Mouse (Mus musculus) CD4-positive, CD25-positive, alpha-beta regulatory T cell, adult 4 months (primary cell): ENCODE data around the gene Gm28051. TPM values are rescaled to one million over a fixed set of nuclear protein-coding genes. Genes with fewer than 3 reads are reported as not detected.

ENCODE experiments used
- ATAC-seq: one replicate; pipeline ENCODE4 v1.8.0; 2017
- polyA plus RNA-seq, 2 experiments: library from polyadenylated mRNA; unstranded; fragments of 100-300 nt; shearing (Covaris generic); gene quantifications; one replicate each; pipeline ENCODE4 v1.2.1; 2017

Gene Gm28051
- polyA plus RNA-seq, 2 experiments from 2014 or later: not detected

DNA sequence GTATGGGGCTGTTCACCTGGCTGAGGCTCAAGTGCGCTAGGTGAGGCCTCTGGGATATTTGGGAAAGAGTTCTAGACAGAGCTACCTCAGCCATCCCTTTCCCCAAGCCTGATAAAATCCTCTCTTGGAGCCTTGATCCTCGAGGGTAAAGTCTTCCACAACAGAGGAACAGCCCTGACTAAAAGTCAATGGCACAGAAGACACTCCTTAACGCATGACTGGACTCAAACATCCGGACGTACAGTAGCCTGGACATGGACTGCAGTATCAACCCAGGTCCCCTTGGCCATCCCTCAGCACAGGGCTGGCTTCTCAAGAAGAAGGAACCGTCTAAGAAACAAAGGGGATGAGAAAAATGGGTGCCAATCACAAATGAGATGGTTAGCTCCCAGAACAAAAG lies 74.1 kb downstream of the Gm28051 start:
- no peak for ATAC-seq

DNA sequence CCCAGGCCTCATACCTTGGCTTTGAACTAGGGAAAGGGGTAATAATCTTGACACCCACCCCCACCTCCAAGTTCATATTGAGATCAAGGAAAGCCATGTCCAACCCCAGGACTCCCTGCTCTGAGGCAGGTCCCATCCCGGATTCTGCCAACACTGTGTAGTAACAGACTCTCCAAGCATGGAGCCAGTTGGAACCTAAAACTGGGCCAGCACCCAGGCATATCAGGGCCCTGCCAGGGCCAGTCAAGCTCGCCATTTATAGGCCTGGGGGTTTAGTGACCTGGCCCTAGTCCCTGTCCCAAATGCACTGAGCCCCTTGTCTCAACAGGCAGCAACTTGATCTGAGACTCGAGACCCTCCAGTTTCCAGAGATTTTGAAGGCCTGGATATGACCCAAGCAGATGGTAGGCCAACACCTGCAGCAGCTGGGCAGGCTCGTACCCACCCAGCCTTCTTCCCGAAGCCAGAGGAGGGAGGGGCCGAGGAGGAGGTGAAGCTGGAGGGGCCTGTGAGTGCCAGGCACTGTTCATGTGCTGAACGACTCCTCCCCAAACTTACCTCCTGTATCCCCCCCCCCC lies 74.8 kb downstream of the Gm28051 start:
- no peak for ATAC-seq

DNA sequence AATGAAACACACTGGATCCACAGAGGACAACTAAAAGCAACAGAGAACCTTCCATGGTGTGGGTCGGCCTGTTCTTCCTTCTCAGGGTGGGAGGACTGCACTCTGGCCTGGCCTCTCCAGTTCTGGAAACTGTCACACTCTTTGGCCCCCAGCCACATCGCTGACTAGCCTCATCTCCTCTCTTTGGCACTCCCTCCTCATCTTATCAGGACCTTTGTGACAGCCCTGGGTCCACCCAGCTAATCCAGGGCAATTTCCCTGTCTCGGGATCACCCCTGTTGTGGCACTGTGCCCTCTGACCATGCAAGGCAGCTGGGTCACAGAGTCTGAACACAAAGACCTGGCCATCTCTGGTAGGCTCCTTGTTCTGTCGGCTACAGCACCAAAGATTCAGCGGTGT lies 75.5 kb downstream of the Gm28051 start:
- ATAC-seq: no peak

DNA sequence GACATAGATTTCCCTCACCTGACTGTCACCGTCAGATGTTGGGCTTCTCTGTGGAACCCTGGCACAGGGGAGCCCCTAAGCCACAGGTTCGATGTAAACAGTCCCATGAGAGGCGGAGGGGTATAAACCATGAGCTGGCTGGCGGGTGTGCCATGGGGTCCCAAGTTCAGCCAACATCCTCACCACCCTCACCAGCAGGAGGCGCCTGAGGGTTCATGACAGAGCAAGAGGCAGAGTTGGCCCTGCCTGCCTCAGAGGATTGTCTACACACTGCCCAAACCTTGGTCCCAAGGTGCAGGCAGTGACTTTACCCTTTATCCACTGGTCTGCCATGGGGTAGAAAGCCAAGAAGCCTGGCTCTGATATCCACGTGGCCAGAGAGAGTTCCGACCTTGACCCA lies 76.0 kb downstream of the Gm28051 start:
- ATAC-seq: no peak

DNA sequence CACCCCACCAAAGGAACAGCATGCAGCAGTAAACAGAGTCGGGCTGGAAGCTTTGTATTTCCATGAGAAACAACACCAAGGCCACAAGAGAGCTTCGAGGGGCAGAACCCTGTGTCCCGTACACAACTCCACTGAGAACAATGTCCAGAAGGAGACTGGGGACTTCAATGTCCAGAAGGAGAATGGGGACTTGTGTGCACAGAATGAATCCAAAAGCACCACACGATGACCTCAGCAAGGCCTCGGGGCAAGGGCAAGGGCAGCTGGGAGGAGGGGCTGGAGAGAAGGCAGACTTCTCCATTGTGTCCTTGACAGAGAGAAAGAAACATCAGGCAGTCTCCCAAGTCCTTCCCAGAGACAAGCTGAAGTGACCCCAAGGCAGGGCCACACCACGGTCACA lies 78.7 kb downstream of the Gm28051 start:
- ATAC-seq: no peak

DNA sequence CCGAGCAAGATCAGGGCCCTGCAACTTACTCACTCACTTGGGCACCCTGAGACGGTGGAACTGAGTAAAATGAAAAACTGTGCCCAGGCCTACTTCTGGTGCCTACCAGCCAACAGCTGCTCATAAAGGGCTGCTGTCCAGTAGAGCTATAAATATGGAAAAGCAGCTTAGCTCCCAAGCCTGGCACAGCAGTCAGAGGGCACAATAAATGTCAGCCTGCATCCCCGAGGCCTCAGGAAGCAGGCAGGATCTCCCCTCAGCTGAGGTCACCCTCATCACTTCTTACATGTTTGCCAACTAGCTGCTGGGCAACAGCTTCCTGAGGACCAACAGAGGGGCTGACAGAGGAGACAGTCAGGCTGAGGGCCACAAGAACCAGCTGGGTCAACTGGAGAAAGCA lies 80.5 kb downstream of the Gm28051 start:
- no peak for ATAC-seq

DNA sequence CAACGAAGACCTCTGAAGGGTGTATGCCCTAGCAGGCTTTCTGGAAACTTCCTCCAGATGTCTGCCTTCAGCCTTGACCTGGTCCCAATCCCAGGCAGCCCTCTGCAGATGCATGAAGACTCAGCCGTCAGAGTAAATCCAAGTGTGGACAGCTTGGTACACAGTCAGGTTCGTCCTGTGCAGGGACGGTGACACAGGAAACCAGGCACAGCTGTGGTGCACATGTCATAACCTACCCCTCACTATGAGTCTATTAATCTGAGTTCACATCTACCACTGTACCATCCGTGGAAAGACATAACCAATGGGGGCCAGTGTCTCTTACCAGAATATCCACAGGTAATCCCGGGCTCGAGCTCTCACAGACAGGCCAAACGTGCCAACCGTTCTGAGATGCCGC lies 83.0 kb downstream of the Gm28051 start:
- ATAC-seq: peak; percentile 67

DNA sequence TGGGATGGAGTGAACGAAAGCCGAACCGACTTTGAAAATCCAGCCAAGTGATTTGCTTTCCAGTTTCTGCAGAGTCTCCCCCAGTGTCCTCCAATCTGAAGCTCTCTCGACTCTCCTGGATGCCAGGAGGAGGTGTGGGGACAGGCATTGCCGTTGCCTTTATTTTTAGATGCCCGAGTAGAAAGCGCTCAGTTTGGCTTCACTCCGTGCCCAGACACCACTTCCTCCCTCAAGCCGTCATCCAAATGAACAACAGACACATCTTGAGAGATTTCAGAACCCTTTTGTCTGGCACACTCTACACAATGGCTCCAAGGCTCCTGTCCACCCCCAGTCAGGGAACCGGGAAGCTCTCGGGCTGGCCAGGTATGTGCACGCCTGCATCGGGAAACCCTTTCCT lies 83.4 kb downstream of the Gm28051 start:
- ATAC-seq: peak; percentile 33

DNA sequence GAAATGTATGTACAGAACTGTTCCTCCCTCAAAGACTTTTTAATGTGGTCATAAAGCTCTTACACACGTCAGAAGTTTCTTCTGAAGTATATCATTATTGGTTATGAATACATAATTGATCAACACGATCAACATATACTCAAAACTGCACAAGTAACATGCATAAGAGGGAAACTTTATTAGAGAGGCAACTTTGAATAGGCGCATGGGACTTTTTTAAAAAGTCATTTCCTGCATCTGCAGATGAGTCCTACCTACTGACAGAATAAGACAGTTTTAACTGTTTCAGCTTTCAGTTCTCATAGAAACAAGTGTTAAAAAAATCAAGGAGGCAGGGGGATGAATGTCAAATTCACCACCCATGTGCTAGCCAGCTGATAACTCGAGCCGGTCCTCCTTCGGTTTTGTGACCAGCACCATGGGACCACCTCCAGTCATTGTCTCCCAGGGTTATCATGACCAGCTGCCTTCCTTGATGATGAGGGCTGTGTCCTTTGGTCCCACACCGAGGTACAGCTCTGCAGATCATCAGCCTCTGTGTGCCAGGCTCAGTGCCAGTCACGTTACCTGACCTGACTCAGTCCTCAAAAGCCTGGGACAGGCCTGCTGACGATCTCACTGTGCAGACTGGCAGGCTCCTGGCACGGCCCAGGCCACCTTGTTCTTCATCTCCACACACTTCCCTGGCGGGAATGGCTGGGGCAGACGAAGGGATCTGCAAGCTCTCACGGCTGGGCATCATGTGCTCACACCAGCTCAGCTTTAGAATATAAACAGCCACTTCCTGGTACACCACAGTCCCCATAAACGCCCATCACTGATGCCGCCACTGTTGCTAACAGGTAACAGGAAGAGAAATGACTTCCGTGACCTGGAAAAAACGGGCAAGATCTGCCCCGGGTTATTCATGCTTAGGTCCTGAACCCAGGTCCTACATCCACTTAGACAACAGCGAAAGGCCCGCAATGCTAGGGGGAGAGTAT lies 84.4 kb downstream of the Gm28051 start:
- ATAC-seq: peak; percentile 65

DNA sequence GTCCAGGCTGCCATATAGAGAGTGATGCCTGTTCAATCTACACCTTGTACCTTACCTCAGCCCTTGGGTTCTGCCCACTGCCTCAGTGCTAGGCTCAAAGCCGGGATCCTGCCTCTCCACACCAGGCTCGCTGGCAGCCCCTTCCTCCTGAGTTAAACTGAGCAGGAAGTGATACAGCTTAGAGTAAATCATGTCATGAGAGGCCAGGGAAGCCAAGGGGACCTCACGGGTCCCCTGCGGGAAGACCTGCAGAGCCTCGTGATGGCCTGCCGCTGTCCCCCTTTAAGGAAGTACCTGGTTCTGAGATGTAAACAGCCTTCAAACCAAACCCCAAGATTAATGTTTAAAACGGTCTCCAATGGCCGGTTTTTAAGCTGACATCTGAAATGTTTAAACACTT lies 85.4 kb downstream of the Gm28051 start:
- ATAC-seq: no peak

DNA sequence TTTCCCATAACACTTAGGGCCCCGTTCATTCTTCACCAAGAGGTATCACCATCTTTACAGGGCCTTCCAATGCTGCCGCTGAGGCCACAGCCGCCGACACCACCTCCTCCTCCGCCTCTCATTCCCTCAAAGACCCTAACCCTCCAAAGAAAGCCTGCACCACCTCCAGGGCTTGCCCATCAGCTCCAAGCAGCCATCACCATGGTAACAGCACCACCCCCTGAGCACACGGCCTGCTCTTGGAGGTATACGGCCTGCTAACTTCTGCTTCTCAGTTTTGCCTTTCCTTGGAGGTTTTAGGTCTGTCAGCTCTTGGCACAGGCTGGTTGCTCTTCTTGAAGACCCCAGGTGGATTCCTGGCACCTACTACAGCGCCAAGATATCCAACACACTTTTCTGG lies 86.7 kb downstream of the Gm28051 start:
- no peak for ATAC-seq

Other genes starting within 250 kb of the Gm28051 start
- gene Chga, start 202.8 kb downstream of the Gm28051 start, polyA plus RNA-seq: not detected
- 10 to 100 TPM; 16.3 to 20.8 TPM for gene Itpk1, start 52.8 kb downstream of the Gm28051 start, polyA plus RNA-seq
- 1 to 10 TPM; 4.6 to 9.5 TPM for gene Moap1, start 14.1 kb downstream of the Gm28051 start, polyA plus RNA-seq
- gene Tmem251, start 14.0 kb downstream of the Gm28051 start, polyA plus RNA-seq: 1 to 10 TPM; 9.7 TPM
- 10 to 100 TPM; 27.3 to 32.2 TPM for gene Gon7, start within 50 bp of the Gm28051 start, polyA plus RNA-seq
- gene Ubr7, start 202 bp upstream of the Gm28051 start, polyA plus RNA-seq: 10 to 100 TPM; 19.5 to 21.7 TPM
- gene Gm20604, start 907 bp upstream of the Gm28051 start, polyA plus RNA-seq: 1 to 10 TPM; 6.1 to 9.5 TPM
- gene Btbd7, start 120.7 kb upstream of the Gm28051 start, polyA plus RNA-seq: 10 to 100 TPM; 11.5 to 11.9 TPM
- not detected for gene Cox8c, start 141.6 kb upstream of the Gm28051 start, polyA plus RNA-seq
- gene Unc79, start 191.1 kb upstream of the Gm28051 start, polyA plus RNA-seq: under 1 TPM; 0.34 to 0.38 TPM